Mouse (Mus musculus) testis, adult 2 months (tissue): ENCODE measurements around the gene Serpina3m.

Source experiments
- CTCF ChIP-seq: fragments of 200-500 bp; IDR thresholded peaks from 2 replicates; pipeline ENCODE4 v1.5.1; 2012; ENCODE audit warnings: low read depth, mild to moderate bottlenecking, inconsistent platforms, low read length, moderate library complexity; ENCODE audit not compliant: control insufficient read depth, insufficient read depth, insufficient replicate concordance
- POLR2A ChIP-seq: fragments of 200-500 bp; IDR thresholded peaks from 2 replicates; pipeline ENCODE4 v1.6.1; 2012; ENCODE audit warnings: low read depth, mild to moderate bottlenecking, inconsistent platforms, low read length, moderate library complexity; ENCODE audit not compliant: control insufficient read depth

- TF ChIP-seq POLR2A (no peak), CTCF (no peak)
These were observed 50.2 kb downstream of the Serpina3m start for GRCm38 (mm10) chr12:104388477-104388876.
